Mouse (Mus musculus): Measurements from ENCODE around the gene Olfr1184.
"Not testable (repeated sequence)": the region's sequence is repeated elsewhere in the genome, so short reads cannot be mapped to it uniquely, and the experiment has no call there.

Gene Olfr1184

GRCm38 (mm10) chr2:88483298-88483697 is at the start of gene Olfr1184:
TSS of gene Olfr1184 (plus strand) at chr2:88483598.
- DNase-seq (ENCODE audit: low spot score), result no peak

- DNase-seq (ENCODE audit: low spot score), result no peak
These were observed 34.4 kb upstream of the Olfr1184 start, which contains the start of gene Gm13757 for GRCm38 (mm10) chr2:88449031-88449430. TSS of gene Gm13757 (minus strand) at chr2:88449131.

GRCm38 (mm10) chr2:88454567-88454966 is 28.8 kb upstream of the Olfr1184 start, which contains the start of gene Olfr1183:
TSS of gene Olfr1183 (plus strand) at chr2:88454867.
- not testable (repeated sequence) for DNase-seq (ENCODE audit: low spot score)

GRCm38 (mm10) chr2:88493020-88493419 is 9.6 kb downstream of the Olfr1184 start, which contains the start of gene Olfr1185-ps1:
TSS of gene Olfr1185-ps1 (plus strand) at chr2:88493320.
- no peak for DNase-seq (ENCODE audit: low spot score)

- no peak for DNase-seq (ENCODE audit: low spot score)
These were observed 34.9 kb downstream of the Olfr1184 start, which contains the start of gene Olfr1186 for GRCm38 (mm10) chr2:88518251-88518650. TSS of gene Olfr1186 (plus strand) at chr2:88518551.

- DNase-seq (ENCODE audit: low spot score), result no peak
These were observed 42.3 kb downstream of the Olfr1184 start for GRCm38 (mm10) chr2:88525720-88526119.

Measured in urinary bladder, postnatal 14 days (tissue).